Mouse (Mus musculus): ENCODE measurements around the gene Plin3. TPM values are rescaled to one million over a fixed set of nuclear protein-coding genes. Genes with fewer than 3 reads are reported as not detected.

The Plin3 gene
- polyA plus RNA-seq, 1 experiment from 2014 or later, result 26.2 TPM

MicroRNAs encoded within 50 kb of the gene (microRNA counts, 519-probe panel; counts per million panel counts)
- not detected for microRNA mmu-miR-7b

Other genes with a start within 250 kb of the Plin3 start
- 50.6 and 51.1 TPM in 2 replicates for gene Ubxn6, start 217.8 kb downstream of the Plin3 start, polyA plus RNA-seq (2014; fragmentation: Nextera tagmentation; extraction: Ambion mirVana)
- gene Hdgfl2, start 213.2 kb downstream of the Plin3 start, polyA plus RNA-seq (2014; fragmentation: Nextera tagmentation; extraction: Ambion mirVana), result 100 and 113 TPM in 2 replicates
- gene Plin4, start 183.1 kb downstream of the Plin3 start, polyA plus RNA-seq (2014; fragmentation: Nextera tagmentation; extraction: Ambion mirVana), result 0.07 and 0.09 TPM in 2 replicates
- gene Plin5, start 175.3 kb downstream of the Plin3 start, polyA plus RNA-seq (2014; fragmentation: Nextera tagmentation; extraction: Ambion mirVana), result 0.20 and 0.28 TPM in 2 replicates
- 0.21 TPM in 1 of 2 replicates, not detected in the other for gene Lrg1, start 170.9 kb downstream of the Plin3 start, polyA plus RNA-seq (2014; fragmentation: Nextera tagmentation; extraction: Ambion mirVana)
- 2.5 and 2.6 TPM in 2 replicates for gene Sema6b, start 152.5 kb downstream of the Plin3 start, polyA plus RNA-seq (2014; fragmentation: Nextera tagmentation; extraction: Ambion mirVana)
- 8.5 and 9.9 TPM in 2 replicates for gene Tnfaip8l1, start 130.4 kb downstream of the Plin3 start, polyA plus RNA-seq (2014; fragmentation: Nextera tagmentation; extraction: Ambion mirVana)
- gene Mydgf, start 109.0 kb downstream of the Plin3 start, polyA plus RNA-seq (2014; fragmentation: Nextera tagmentation; extraction: Ambion mirVana), result 62.1 and 62.9 TPM in 2 replicates
- gene Dpp9, start 74.0 kb downstream of the Plin3 start, polyA plus RNA-seq (2014; fragmentation: Nextera tagmentation; extraction: Ambion mirVana), result 26.2 and 27.6 TPM in 2 replicates
- 12.8 and 14.4 TPM in 2 replicates for gene Fem1a, start 36.1 kb downstream of the Plin3 start, polyA plus RNA-seq (2014; fragmentation: Nextera tagmentation; extraction: Ambion mirVana)
- 2.1 and 2.7 TPM in 2 replicates for gene Ticam1, start 16.1 kb downstream of the Plin3 start, polyA plus RNA-seq (2014; fragmentation: Nextera tagmentation; extraction: Ambion mirVana)
- gene Arrdc5, start 7.4 kb upstream of the Plin3 start, polyA plus RNA-seq (2014; fragmentation: Nextera tagmentation; extraction: Ambion mirVana), result not detected in 2 replicates
- gene Uhrf1, start 10.4 kb upstream of the Plin3 start, polyA plus RNA-seq (2014; fragmentation: Nextera tagmentation; extraction: Ambion mirVana), result 77.7 and 95.9 TPM in 2 replicates
- gene Kdm4b, start 33.2 kb upstream of the Plin3 start, polyA plus RNA-seq (2014; fragmentation: Nextera tagmentation; extraction: Ambion mirVana), result 33.7 and 39.0 TPM in 2 replicates
- 142 and 156 TPM in 2 replicates for gene Ptprs, start 183.6 kb upstream of the Plin3 start, polyA plus RNA-seq (2014; fragmentation: Nextera tagmentation; extraction: Ambion mirVana)
- gene Znrf4, start 219.6 kb upstream of the Plin3 start, polyA plus RNA-seq (2014; fragmentation: Nextera tagmentation; extraction: Ambion mirVana), result not detected in 2 replicates